Mouse (Mus musculus) hindbrain, embryonic 10.5 days (tissue): Measurements from ENCODE around the gene Smn1. TPM values are rescaled to one million over a fixed set of nuclear protein-coding genes. Genes with fewer than 3 reads are reported as not detected.
A peak's percentile ranks its signal among the peaks of the same experiment; 100 is the strongest.

Experiments used
- DNase-seq: peaks from one replicate; pipeline ENCODE4 v3.0.0-alpha.2; 2017; ENCODE audit warnings: low spot score
- H3K27ac ChIP-seq: fragments of 300-500 bp; sonication (generic); 2 replicates; pipeline ENCODE4 v1.5.1; 2016; ENCODE audit warnings: mild to moderate bottlenecking, moderate library complexity
- H3K27me3 ChIP-seq: fragments of 300-500 bp; sonication (generic); 2 replicates; pipeline ENCODE4 v1.6.1; 2016; ENCODE audit warnings: mild to moderate bottlenecking; ENCODE audit not compliant: poor library complexity, insufficient read depth, severe bottlenecking
- H3K36me3 ChIP-seq: fragments of 300-500 bp; sonication (generic); 2 replicates; pipeline ENCODE4 v1.6.1; 2016; ENCODE audit warnings: mild to moderate bottlenecking, moderate library complexity
- H3K4me1 ChIP-seq: fragments of 300-500 bp; sonication (generic); replicated peaks from 2 replicates; pipeline ENCODE4 v1.6.1; 2016; ENCODE audit warnings: mild to moderate bottlenecking
- H3K4me3 ChIP-seq: fragments of 300-500 bp; sonication (generic); 2 replicates; pipeline ENCODE4 v1.5.1; 2016; ENCODE audit warnings: mild to moderate bottlenecking, moderate library complexity
- H3K9me3 ChIP-seq: fragments of 300-500 bp; sonication (generic); 2 replicates; pipeline ENCODE4 v1.6.1; 2016; ENCODE audit warnings: mild to moderate bottlenecking, moderate library complexity
- WGBS: fragments of 180-500 bp; shearing (Covaris S2); methylation state at CpG from one replicate; pipeline ENCODE4 v1.1.7; 2016; 5-methylcytosine and 5-hydroxymethylcytosine counted together
- polyA plus RNA-seq: library from polyadenylated mRNA; unstranded; fragments of >200 nt; fragmentation: Nextera tagmentation; extraction: Ambion mirVana; gene quantifications from 2 replicates; pipeline ENCODE4 v1.2.1, GENCODE M21; 2016

The Smn1 gene
- polyA plus RNA-seq, result 86.9 and 88.0 TPM in 2 replicates

DNA sequence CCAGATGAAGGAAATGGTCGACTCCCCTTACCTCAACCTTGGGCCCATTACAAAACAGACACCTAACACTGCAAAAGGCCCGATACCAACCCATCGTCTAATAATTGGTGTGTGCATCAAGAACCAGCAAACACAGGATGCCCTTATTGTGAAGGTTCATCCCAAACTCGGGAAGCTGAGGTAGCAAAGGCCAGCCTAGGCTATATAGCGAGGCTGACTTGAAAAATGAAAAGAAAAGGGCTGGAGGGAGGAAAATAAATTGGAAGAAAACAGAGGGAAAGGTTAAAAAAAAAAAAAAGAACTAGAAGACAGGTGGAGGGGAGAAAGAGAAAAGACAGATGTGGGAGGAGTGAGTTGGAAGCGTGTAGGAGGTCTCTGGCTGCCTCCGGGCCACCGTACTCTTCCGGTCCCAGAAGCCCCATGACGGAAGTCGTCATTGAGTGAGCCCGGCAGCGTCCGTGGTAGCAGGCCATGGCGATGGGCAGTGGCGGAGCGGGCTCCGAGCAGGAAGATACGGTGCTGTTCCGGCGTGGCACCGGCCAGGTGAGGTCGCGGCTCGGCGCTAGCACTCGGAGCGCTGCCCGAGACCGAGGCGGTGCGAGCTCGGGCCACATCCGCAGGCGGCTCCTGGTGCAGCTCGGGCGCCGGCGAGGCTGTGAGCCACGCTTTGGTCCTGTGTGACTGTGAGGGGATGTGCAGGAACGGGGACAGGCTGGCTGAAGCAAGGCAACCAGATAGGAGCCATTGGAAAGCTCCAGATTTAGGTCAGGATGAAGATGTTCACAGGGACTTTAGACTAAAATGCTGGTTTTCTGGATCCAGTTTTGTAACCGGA, at the start of gene Smn1:
Gene Smn1 (plus strand): TSS at position 430 of the 835 bp plus-strand sequence.
- DNase-seq, result peak; percentile 91
- H3K4me3 ChIP-seq, result peak within 1 kb of the TSS; percentile 97
- peak within 1 kb of the TSS; percentile 88 for H3K27ac ChIP-seq
- peaks cover 30% of the 10 kb centered on the region for H3K36me3 ChIP-seq
- H3K4me1 ChIP-seq, result peaks cover 15% of the 10 kb centered on the region
- WGBS, result 5% methylated on average over 42 of the region's 42 CpGs
- H3K27me3 ChIP-seq, result no peaks in the 10 kb centered on the region
- no peaks in the 10 kb centered on the region for H3K9me3 ChIP-seq

DNA sequence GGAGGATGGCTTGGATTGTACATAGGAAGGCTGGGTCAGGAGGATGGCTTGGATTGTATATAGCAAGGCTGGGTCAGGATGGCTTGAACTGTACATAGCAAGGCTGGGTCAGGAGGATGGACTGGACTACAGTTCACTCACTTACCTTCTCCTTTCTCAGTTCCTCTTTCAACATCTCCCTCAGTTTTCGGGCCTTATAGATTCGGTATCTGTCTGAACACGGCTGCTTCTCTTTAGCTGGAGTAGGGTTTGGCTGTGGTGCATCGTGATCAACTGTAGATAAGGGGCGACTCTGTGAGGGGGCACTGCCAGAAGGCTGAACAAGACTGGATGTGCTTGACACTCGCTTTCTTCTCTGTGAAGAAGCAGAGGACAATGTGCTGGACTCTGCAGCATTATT, 25.8 kb upstream of the Smn1 start:
- Histone ChIP-seq H3K4me1 (peaks cover 16% of the 10 kb centered on the region), H3K4me3 (no peak overlapping the region), H3K27ac (no peak overlapping the region), H3K36me3 (peaks cover 57% of the 10 kb centered on the region), H3K27me3 (no peaks in the 10 kb centered on the region), H3K9me3 (no peaks in the 10 kb centered on the region)
- no peak for DNase-seq
- WGBS, result 93% methylated on average over 6 of the region's 6 CpGs

DNA sequence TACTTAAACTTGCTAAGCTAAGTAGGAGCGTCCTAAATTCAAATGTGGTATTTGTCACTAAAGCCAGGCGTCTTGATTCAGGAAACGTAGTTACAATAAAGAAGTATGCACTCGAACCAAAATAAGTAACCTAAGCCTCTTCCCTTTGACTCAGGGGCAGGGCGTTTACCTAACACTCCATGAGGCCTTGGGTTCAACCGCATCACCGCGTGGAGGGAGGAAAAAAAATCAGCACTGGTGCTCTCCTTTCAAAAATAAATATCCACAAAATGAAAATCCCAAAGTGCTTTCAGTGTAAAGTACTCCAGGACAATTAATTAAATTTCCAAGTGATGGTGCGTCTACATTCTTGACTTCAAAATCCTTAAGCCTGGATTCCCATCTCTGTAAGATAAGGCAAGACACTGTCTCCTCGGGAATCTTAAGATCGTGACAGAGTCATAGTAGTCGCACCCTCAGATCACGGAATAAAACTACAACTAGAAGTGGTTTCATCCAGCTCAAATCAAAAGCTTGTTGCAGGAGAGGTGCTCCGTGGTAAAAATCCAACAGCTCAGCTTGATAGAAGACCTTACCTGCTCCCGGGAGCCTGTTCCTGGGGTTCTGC, 21.5 kb upstream of the Smn1 start:
- no peaks in the 10 kb centered on the region for H3K9me3 ChIP-seq
- H3K4me1 ChIP-seq, result peaks cover 31% of the 10 kb centered on the region
- DNase-seq, result no peak
- WGBS, result 9% methylated on average over 15 of the region's 15 CpGs
- H3K27me3 ChIP-seq, result 0 out of 2 replicates have a peak, but pooled peaks cover 5% of the 10 kb centered on the region
- peaks cover 13% of the 10 kb centered on the region for H3K36me3 ChIP-seq
- H3K27ac ChIP-seq, result peak overlapping the region; percentile 94
- peak overlapping the region; percentile 85 for H3K4me3 ChIP-seq

DNA sequence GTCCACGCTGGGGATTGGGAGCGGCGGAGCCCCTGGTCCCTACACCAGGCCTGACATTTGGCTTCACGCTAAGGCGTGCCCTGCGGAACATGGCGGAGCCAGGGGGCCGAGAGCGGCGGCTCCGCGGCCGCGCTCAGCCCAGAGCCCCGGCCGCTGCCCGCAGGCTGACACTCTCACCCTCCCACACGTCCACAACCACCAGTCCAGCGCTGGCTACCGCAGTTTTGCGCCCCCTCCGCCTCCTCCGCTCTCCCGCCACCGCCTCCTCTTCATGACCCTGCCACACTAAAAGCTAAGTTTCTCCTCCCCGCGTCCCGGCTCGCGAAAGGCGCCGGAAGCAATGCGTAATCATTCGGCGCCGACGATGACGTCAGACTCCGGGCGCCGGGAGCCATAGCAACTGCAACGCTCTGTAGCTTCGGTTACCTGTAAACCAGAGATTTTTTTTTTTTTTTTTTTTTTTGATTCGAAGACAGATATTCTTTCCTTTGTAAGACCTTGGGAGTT, 20.9 kb upstream of the Smn1 start, which contains the start of gene Bdp1:
Gene Bdp1 (minus strand): TSS at position 323 of the 507 bp plus-strand sequence.
- Histone ChIP-seq H3K9me3 (no peaks in the 10 kb centered on the region), H3K27me3 (0 out of 2 replicates have a peak, but pooled peaks cover 5% of the 10 kb centered on the region), H3K4me3 (peak within 1 kb of the TSS; percentile 85), H3K4me1 (peaks cover 38% of the 10 kb centered on the region), H3K27ac (peak within 1 kb of the TSS; percentile 94), H3K36me3 (peaks cover 7% of the 10 kb centered on the region)
- WGBS, result under 1% methylated on average over 44 of the region's 44 CpGs
- peak; percentile 94 for DNase-seq

DNA sequence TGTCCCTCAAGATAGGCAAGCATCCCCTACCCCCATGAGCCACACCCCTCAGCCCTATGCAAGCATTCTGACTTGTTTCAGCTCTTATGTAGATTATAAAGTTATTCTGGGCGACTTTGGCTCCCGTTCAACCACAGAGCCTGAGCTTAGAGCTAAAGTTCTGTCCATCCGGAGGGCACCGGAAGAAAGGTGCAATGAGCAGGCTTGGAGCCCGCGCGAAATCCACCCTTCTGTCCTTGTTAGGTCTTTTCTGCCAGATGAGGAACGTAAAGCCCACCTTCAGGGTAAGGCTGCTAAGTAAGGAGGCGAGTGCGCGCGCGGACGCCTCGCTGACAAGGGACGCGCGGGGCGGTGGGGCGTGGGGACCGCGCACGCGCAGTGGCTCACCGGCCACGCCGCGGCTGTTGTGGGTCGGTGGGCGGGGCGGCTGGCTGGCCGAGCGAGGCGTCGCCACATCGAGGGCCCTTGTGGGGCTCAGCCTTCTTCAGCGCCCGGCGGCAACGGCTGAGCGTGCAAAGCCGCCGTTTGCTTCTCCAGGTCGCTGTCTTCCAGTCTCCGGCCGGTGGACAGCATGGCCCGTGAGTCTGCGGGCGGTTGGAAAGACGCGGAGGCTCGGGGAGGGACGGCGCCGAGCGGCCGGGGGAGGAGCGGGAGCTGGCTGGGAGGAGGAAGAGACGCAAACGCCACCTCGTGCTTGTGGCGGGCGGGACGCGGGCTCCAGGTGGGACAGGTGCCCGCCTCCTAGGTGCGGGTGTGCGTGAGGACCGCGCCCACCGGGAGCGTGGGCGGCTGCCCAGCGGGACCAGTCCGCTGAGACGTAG, 16.8 kb upstream of the Smn1 start, which contains the start of gene Serf1:
Gene Serf1 (plus strand): TSS at position 361 of the 821 bp plus-strand sequence.
- under 1% methylated on average over 76 of the region's 76 CpGs for WGBS
- Histone ChIP-seq H3K27ac (peak within 1 kb of the TSS; percentile 91), H3K9me3 (no peaks in the 10 kb centered on the region), H3K4me3 (peak within 1 kb of the TSS; percentile 81), H3K27me3 (0 out of 2 replicates have a peak, but pooled peaks cover 5% of the 10 kb centered on the region), H3K36me3 (peaks cover 11% of the 10 kb centered on the region; the same call in 1 of the 2 replicates), H3K4me1 (peaks cover 30% of the 10 kb centered on the region)
- peak; percentile 85 for DNase-seq

DNA sequence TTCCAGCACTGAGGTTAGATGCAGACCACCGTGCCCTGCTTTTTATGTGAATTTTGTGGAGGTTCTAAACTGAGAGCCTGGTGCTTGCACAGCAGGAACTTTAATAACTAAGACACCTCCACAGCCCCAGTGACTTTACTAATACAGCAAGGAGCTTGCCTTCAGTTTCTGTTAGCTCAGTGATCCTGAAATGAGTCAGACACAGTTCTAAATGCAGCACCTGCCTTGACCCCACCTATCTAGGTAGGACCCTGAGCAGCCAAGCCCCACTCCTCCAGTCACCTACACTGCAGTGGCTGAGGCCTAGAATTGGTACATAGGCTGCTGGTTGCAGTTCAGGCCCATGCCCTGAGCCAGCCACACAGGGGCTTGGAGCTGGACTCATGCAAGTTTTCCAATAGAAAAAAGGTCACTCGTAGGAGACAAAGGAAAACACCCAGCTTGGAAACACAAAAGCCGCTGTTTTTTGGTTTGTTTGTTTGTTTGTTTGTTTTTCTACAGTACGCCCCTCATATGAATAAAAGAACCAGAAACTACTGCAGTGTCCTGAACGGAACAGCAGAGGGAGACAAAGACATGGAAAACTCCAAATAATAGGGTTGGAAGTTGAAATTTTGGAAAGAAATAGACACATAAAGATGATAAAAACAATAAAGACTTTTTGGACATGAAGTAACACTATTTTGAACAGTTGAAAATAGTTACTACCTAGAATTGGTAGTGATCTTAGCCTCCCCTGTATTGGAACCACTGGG, 12.3 kb upstream of the Smn1 start:
- Histone ChIP-seq H3K4me1 (peaks cover 19% of the 10 kb centered on the region), H3K27me3 (no peaks in the 10 kb centered on the region), H3K4me3 (no peak overlapping the region), H3K36me3 (peaks cover 32% of the 10 kb centered on the region), H3K27ac (no peak overlapping the region), H3K9me3 (no peaks in the 10 kb centered on the region)
- 50% methylated on average over 5 of the region's 5 CpGs for WGBS
- DNase-seq, result no peak

DNA sequence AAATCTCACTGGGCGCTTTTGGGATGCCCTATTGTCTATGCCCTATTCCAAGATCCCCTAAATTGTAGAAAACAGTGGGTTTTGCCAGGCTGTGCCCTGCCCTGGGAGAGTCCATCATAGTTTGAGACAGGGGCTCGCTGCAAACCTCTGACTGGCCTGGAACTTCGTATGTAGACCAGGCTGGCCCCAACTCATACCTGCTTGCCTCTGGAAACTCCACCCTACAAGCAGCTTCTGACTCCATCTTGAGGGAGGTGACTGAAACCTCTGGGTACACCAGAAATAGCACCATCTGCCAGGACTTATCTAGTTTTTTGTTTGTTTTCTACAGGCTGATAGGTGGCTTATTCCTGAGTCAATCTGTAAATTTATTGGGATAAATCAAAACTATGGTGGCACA, 682 bp upstream of the Smn1 start:
- 85% methylated on average over 3 of the region's 3 CpGs for WGBS
- peaks cover 23% of the 10 kb centered on the region for H3K36me3 ChIP-seq
- peak overlapping the region; percentile 97 for H3K4me3 ChIP-seq
- DNase-seq, result no peak
- H3K9me3 ChIP-seq, result no peaks in the 10 kb centered on the region
- H3K4me1 ChIP-seq, result peaks cover 15% of the 10 kb centered on the region
- no peak overlapping the region for H3K27ac ChIP-seq
- H3K27me3 ChIP-seq, result no peaks in the 10 kb centered on the region

DNA sequence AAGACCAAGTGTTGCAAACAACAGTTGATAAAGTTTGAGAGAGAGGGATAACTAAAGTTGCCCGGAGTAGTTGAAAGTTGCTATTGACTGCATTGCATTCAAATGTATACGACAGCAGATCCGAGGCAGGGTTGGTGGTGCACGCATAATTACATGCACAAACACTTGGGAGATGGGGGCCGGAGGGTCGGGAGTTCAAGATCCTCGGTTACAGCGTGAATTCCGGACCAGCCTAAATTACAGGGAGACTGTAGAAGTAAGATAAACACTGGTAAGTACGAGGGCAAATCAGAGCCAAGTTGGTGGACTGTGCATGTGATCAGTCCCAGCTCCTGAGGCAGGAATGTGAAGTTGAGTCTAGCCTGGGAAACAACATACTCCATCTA, 599 bp downstream of the Smn1 start:
- H3K4me3 ChIP-seq, result peak overlapping the region; percentile 97
- no peak for DNase-seq
- H3K9me3 ChIP-seq, result no peaks in the 10 kb centered on the region
- H3K36me3 ChIP-seq, result peaks cover 36% of the 10 kb centered on the region
- peaks cover 15% of the 10 kb centered on the region for H3K4me1 ChIP-seq
- no peaks in the 10 kb centered on the region for H3K27me3 ChIP-seq
- 5% methylated on average over 10 of the region's 10 CpGs for WGBS
- peak overlapping the region; percentile 88 for H3K27ac ChIP-seq

DNA sequence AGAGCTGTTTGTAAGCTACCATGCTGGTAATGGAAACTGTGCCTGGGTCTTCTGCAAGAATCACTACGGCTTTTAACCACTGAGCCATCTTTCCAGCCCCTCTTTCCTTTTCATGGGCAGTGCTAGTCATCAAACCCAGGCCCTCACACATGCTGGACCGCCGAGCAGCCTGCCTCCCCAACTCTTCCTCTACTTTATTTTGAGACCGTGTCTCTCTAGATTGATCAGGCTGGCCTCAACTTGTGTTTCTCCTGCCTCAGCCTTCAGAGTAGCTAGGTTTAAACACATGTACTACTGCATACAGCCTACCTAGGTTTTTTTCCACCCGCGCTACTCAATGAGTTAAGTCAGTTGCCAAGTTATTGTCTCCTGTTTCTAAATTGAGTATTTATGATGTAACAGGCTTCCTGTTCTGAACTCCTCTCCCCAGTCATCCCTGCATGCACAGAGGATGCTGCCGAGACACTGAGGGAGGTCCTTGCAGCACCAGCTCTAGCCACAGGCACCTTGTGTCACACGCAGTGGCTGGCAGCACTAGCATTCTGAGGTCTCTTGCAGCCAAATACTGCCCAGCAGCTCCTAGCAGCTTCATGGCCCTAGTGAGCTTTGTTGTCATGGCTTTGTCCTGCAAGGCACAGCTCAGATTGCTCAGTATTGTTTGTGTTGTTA, 17.1 kb downstream of the Smn1 start:
- Histone ChIP-seq H3K36me3 (peaks cover 25% of the 10 kb centered on the region), H3K27ac (no peak overlapping the region), H3K4me1 (no peaks in the 10 kb centered on the region), H3K27me3 (no peaks in the 10 kb centered on the region), H3K4me3 (no peak overlapping the region), H3K9me3 (no peaks in the 10 kb centered on the region)
- DNase-seq, result no peak
- WGBS, result 80% methylated on average over 8 of the region's 8 CpGs

DNA sequence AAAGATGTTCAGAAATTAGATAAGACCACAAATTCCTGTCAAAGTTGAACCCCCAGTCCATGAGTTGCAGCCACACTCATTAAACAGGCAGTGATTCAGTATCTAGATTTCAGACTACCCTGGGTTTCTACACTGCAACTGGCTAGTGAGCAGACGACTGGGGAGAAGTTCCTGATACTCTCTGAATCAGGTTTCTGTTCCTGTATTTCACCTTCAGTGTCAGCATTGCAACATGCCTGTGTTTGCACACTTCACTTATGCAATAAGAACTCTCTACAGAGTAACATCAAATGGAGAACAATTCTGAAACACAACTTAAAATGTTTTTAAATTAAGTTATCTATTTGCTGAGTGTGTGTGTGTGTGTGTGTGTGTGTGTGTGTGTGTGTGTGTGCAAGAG, 28.0 kb downstream of the Smn1 start:
- Histone ChIP-seq H3K27ac (no peak overlapping the region), H3K27me3 (no peaks in the 10 kb centered on the region), H3K9me3 (no peaks in the 10 kb centered on the region), H3K4me1 (no peaks in the 10 kb centered on the region), H3K4me3 (no peak overlapping the region), H3K36me3 (no peaks in the 10 kb centered on the region)
- DNase-seq, result no peak
- WGBS, result 61% methylated on average over 1 of the region's 1 CpGs

DNA sequence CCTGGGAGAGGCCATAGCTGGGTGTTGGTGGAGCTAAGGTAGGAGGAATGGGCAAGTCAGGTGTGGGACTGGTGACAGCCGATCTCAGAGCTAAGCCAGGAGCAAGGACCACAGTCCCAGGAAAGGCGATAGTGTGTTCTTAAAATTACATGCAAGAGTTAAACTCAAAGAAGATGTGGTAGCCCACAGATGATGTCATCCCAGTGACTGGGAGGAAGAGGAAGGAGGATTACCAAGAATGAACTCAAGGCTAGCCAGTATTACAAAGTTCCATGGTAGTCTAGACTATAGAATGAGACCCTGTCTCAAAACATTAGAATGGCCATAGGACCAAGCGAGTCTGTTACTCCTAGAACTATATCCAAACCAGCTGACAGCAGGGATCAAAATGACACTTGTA, 32.0 kb downstream of the Smn1 start:
- no peak for DNase-seq
- no peaks in the 10 kb centered on the region for H3K27me3 ChIP-seq
- H3K4me3 ChIP-seq, result no peak overlapping the region
- H3K9me3 ChIP-seq, result no peaks in the 10 kb centered on the region
- 93% methylated on average over 3 of the region's 3 CpGs for WGBS
- no peak overlapping the region for H3K27ac ChIP-seq
- H3K36me3 ChIP-seq, result no peaks in the 10 kb centered on the region
- H3K4me1 ChIP-seq, result no peaks in the 10 kb centered on the region
